Mouse (Mus musculus) liver, postnatal 0 days (tissue): ENCODE data around the gene Nop2.

ENCODE experiments used
- CTCF ChIP-seq: sonication (generic); IDR thresholded peaks from 2 replicates; pipeline ENCODE4 v1.5.1; 2016; ENCODE audit warnings: antibody characterized with exemption, low read depth
- EP300 ChIP-seq: IDR thresholded peaks from 2 replicates; pipeline ENCODE4 v1.6.1; 2016; ENCODE audit warnings: antibody characterized with exemption, low read depth, mild to moderate bottlenecking

GRCm38 (mm10) chr6:125104223-125104622, 27.5 kb upstream of the Nop2 start:
- TF ChIP-seq CTCF (no peak), EP300 (peak; percentile 94)
